Mouse (Mus musculus) bone marrow macrophage, adult 2 months (primary cell): Measurements from ENCODE around the gene Cp.

ENCODE experiments used
- CTCF ChIP-seq: IDR thresholded peaks from 2 replicates; pipeline ENCODE4 v1.5.1; 2012; ENCODE audit warnings: low read depth, mild to moderate bottlenecking, low read length, moderate library complexity
- POLR2A ChIP-seq: IDR thresholded peaks from 2 replicates; pipeline ENCODE4 v1.6.1; 2012; ENCODE audit warnings: mild to moderate bottlenecking, low read depth, low read length, borderline replicate concordance

- TF ChIP-seq POLR2A (no peak), CTCF (no peak)
Observed at GRCm38 (mm10) chr3:19990031-19990430, 33.2 kb downstream of the Cp start.
